ENCODE assay signal across 23 mouse cellular contexts in genomic region chr6:24342471-24342870, GRCm38 (mm10).
DNase-seq lines count a peak whose midpoint lies in the region; ATAC-seq and TF ChIP-seq lines count a peak whose summit lies in the region.
"Had no signal": no experiment of that assay in that cellular context is flagged by ENCODE, and none has a peak within 500 bp of the region (broad histone marks: within the 10 kb centered on the region; RNA-seq: fewer than 3 reads in every experiment).

No protein-coding gene starts in this region.

- H3K4me2 ChIP-seq in hindbrain, embryonic 16.5 days (ENCODE audit: low read length): no peak overlapping the region
- H3K4me2 ChIP-seq: embryonic facial prominence, embryonic 12.5 days; forebrain, embryonic 13.5 days; forebrain, embryonic 15.5 days had no signal

- in situ Hi-C loops in ES-E14 (cut with MboI; ENCODE audit: low sequenced_read_pairs in 2 of 2, unreplicated experiment in 2 of 2): no loop called here

- TF ChIP-seq EP300 in ES-Bruce4 (IDR thresholded peaks at IDR 0.05; ENCODE audit: insufficient read depth, low read depth, low read length): no peak

- TF ChIP-seq POLR2A in kidney, adult 2 months (IDR thresholded peaks at IDR 0.05; ENCODE audit: low read depth, low read length): no peak
- TF ChIP-seq POLR2A in ES-Bruce4 (IDR thresholded peaks at IDR 0.05; ENCODE audit: insufficient read depth, low read length): no peak

- H3K4me1 ChIP-seq in kidney, adult 2 months (ENCODE audit: control insufficient read depth, insufficient read depth, low read length): peaks cover 2% of the 10 kb centered on the region
- H3K4me1 ChIP-seq in ES-Bruce4 (ENCODE audit: control insufficient read depth, insufficient read depth, low read length) (no peaks in the 10 kb centered on the region), ES-E14 (ENCODE audit: control insufficient read depth in 2 of 2, insufficient read depth in 2 of 2, low read length in 2 of 2, poor library complexity in 1 of 2) (no peaks in the 10 kb centered on the region)
- no peaks in the 10 kb centered on the region for H3K4me1 ChIP-seq in hindbrain, embryonic 16.5 days (ENCODE audit: control insufficient read depth, insufficient read depth, low read depth, low read length)
- H3K4me1 ChIP-seq: embryonic facial prominence, embryonic 10.5 days; embryonic facial prominence, embryonic 12.5 days; forebrain, embryonic 13.5 days; forebrain, embryonic 15.5 days had no signal

- no peak overlapping the region for H3K4me3 ChIP-seq in kidney, adult 2 months (ENCODE audit: insufficient read depth, low read depth, low read length)
- H3K4me3 ChIP-seq in ES-Bruce4 (ENCODE audit: low read depth, low read length) (no peak overlapping the region), ES-E14 (ENCODE audit: insufficient read depth in 1 of 2, low read depth in 1 of 2, low read length in 2 of 2, poor library complexity in 1 of 2, severe bottlenecking in 1 of 2) (no peak overlapping the region)
- H3K4me3 ChIP-seq in hindbrain, embryonic 16.5 days (ENCODE audit: low read length): no peak overlapping the region
- H3K4me3 ChIP-seq: embryonic facial prominence, embryonic 10.5 days; embryonic facial prominence, embryonic 12.5 days; forebrain, embryonic 13.5 days; forebrain, embryonic 15.5 days had no signal

- H3K9me3 ChIP-seq in ES-Bruce4 (replicated peaks; ENCODE audit: control insufficient read depth, insufficient read depth, low read length, poor library complexity, severe bottlenecking) (peaks cover 45% of the 10 kb centered on the region), ES-E14 (ENCODE audit: control insufficient read depth, insufficient read depth, low read depth, low read length) (peaks cover 5% of the 10 kb centered on the region)
- H3K9me3 ChIP-seq in hindbrain, embryonic 16.5 days (ENCODE audit: control insufficient read depth, low read length): no peaks in the 10 kb centered on the region
- H3K9me3 ChIP-seq: embryonic facial prominence, embryonic 10.5 days; embryonic facial prominence, embryonic 12.5 days; forebrain, embryonic 13.5 days; forebrain, embryonic 15.5 days had no signal

- no peak for ATAC-seq in hindbrain, embryonic 16.5 days
- ATAC-seq: CD4-positive, CD25-positive, alpha-beta regulatory T cell, adult 4 months; forebrain, embryonic 13.5 days; forebrain, embryonic 15.5 days; forebrain, postnatal 0 days had no signal

- no peaks in the 10 kb centered on the region for H3K36me3 ChIP-seq in kidney, adult 2 months (ENCODE audit: control insufficient read depth, insufficient read depth, low read length)
- no peaks in the 10 kb centered on the region for H3K36me3 ChIP-seq in ES-Bruce4 (ENCODE audit: control insufficient read depth, insufficient read depth, low read length, poor library complexity, severe bottlenecking)
- peaks cover 8% of the 10 kb centered on the region for H3K36me3 ChIP-seq in ES-E14 (ENCODE audit: control insufficient read depth, insufficient read depth, low read length, poor library complexity, severe bottlenecking)
- no peaks in the 10 kb centered on the region for H3K36me3 ChIP-seq in hindbrain, embryonic 16.5 days (ENCODE audit: control insufficient read depth, insufficient read depth, low read length)
- H3K36me3 ChIP-seq: embryonic facial prominence, embryonic 10.5 days; embryonic facial prominence, embryonic 12.5 days; forebrain, embryonic 15.5 days had no signal

- no peak for TF ChIP-seq CTCF in kidney, adult 2 months (conservative IDR thresholded peaks at IDR 0.05; ENCODE audit: insufficient read depth, insufficient read length, low read depth, low read length)
- TF ChIP-seq CTCF in ES-Bruce4 (IDR thresholded peaks at IDR 0.05; ENCODE audit: low read depth, low read length): no peak

- H3K27me3 ChIP-seq in kidney, adult 2 months (replicated peaks; ENCODE audit: control insufficient read depth, insufficient read depth, low read length): no peaks in the 10 kb centered on the region
- no peaks in the 10 kb centered on the region for H3K27me3 ChIP-seq in ES-Bruce4 (ENCODE audit: control insufficient read depth, insufficient read depth, low read length, poor library complexity, severe bottlenecking)
- H3K27me3 ChIP-seq in hindbrain, embryonic 16.5 days (replicated peaks; ENCODE audit: control insufficient read depth, insufficient read depth, low read length): no peaks in the 10 kb centered on the region
- H3K27me3 ChIP-seq: CH12.LX; embryonic facial prominence, embryonic 12.5 days; forebrain, embryonic 13.5 days; forebrain, embryonic 15.5 days had no signal

- H3K9ac ChIP-seq in ES-Bruce4 (ENCODE audit: low read depth, poor library complexity, severe bottlenecking): no peak overlapping the region
- H3K9ac ChIP-seq in ES-E14 (ENCODE audit: insufficient read depth, low read depth, low read length, poor library complexity, severe bottlenecking): no peak overlapping the region
- H3K9ac ChIP-seq in hindbrain, embryonic 16.5 days (ENCODE audit: low read depth, low read length): no peak overlapping the region
- H3K9ac ChIP-seq: embryonic facial prominence, embryonic 12.5 days; forebrain, embryonic 13.5 days; forebrain, embryonic 15.5 days; forebrain, postnatal 0 days had no signal

- peak; percentile 12 for DNase-seq in kidney, adult 2 months
- no peak for DNase-seq in kidney, postnatal 4 days
- DNase-seq in ES-E14 (ENCODE audit: low read depth, low spot score) (peak; percentile 27), ZHBTc4 (ENCODE audit: low read depth, low spot score) (peak; percentile 83)
- no peak for DNase-seq in spleen, postnatal 14 days (ENCODE audit: low spot score in 2 of 2)
- DNase-seq: adrenal gland, adult 2 months; adrenal gland, postnatal 10 days; adrenal gland, postnatal 25 days; B cell, adult 2 months; cerebellum, adult 11-12 months; cerebellum, adult 2 months; cerebellum, adult 9-10 months; cerebellum, postnatal 10 days; cerebellum, postnatal 25 days; forebrain, postnatal 0 days had no signal

- H3K27ac ChIP-seq in kidney, adult 2 months (ENCODE audit: insufficient read depth, low read depth, low read length): no peak overlapping the region
- H3K27ac ChIP-seq in ES-Bruce4 (ENCODE audit: insufficient read depth, low read length): peak overlapping the region; percentile 83
- H3K27ac ChIP-seq in ES-E14 (ENCODE audit: insufficient read depth, low read depth, low read length, poor library complexity, severe bottlenecking): peak overlapping the region; percentile 79; the same call in 1 of the 2 replicates
- H3K27ac ChIP-seq in hindbrain, embryonic 16.5 days (ENCODE audit: low read depth, low read length): no peak overlapping the region
- H3K27ac ChIP-seq: embryonic facial prominence, embryonic 10.5 days; embryonic facial prominence, embryonic 12.5 days; forebrain, embryonic 13.5 days; forebrain, embryonic 15.5 days had no signal

TF ChIP-seq in ES-E14, 5 proteins besides CTCF, POLR2A, EP300 and RAD21:
- no peak for TF ChIP-seq CHD2 (IDR thresholded peaks at IDR 0.05; ENCODE audit: low read depth, low read length)
- no peak for TF ChIP-seq ZNF384 (IDR thresholded peaks at IDR 0.05; ENCODE audit: low read depth, low read length)
- TF ChIP-seq ZC3H11A (IDR thresholded peaks at IDR 0.05; ENCODE audit: borderline replicate concordance, low read depth, low read length): no peak
- TF ChIP-seq MAFK (IDR thresholded peaks at IDR 0.05; ENCODE audit: insufficient read depth, low read depth, low read length): no peak

Comparison
In these comparisons a context has a peak if more than half of its experiments do, and no peak if none do; other contexts are left out.
1. DNase-seq: peak in kidney, adult 2 months (single experiment), ES-E14 (single experiment) and ZHBTc4 (single experiment); none in kidney, postnatal 4 days (0 of 2) and spleen, postnatal 14 days (0 of 2).
2. H3K27ac ChIP-seq: peak in ES-Bruce4 (single experiment) and ES-E14 (single experiment); none in kidney, adult 2 months (single experiment) and hindbrain, embryonic 16.5 days (single experiment).